Mouse (Mus musculus) frontal cortex, postnatal 14 days (tissue): Measurements from ENCODE around the gene Dtnbp1.

Source experiments
- DNase-seq, 2 experiments: peaks; one replicate each; pipeline ENCODE4 v3.0.0; 2022; ENCODE audit warnings: low spot score in 2 of 2

Dtnbp1 gene

GRCm38 (mm10) chr13:44904271-44904670 is 97.7 kb downstream of the Dtnbp1 start:
- DNase-seq: no peak

- DNase-seq: no peak
Measured at GRCm38 (mm10) chr13:44903416-44903815, 98.5 kb downstream of the Dtnbp1 start.

- no peak for DNase-seq
Measured at GRCm38 (mm10) chr13:44902299-44902698, 99.6 kb downstream of the Dtnbp1 start.

- no peak for DNase-seq
Measured at GRCm38 (mm10) chr13:44896211-44896610, 105.7 kb downstream of the Dtnbp1 start.

DNA sequence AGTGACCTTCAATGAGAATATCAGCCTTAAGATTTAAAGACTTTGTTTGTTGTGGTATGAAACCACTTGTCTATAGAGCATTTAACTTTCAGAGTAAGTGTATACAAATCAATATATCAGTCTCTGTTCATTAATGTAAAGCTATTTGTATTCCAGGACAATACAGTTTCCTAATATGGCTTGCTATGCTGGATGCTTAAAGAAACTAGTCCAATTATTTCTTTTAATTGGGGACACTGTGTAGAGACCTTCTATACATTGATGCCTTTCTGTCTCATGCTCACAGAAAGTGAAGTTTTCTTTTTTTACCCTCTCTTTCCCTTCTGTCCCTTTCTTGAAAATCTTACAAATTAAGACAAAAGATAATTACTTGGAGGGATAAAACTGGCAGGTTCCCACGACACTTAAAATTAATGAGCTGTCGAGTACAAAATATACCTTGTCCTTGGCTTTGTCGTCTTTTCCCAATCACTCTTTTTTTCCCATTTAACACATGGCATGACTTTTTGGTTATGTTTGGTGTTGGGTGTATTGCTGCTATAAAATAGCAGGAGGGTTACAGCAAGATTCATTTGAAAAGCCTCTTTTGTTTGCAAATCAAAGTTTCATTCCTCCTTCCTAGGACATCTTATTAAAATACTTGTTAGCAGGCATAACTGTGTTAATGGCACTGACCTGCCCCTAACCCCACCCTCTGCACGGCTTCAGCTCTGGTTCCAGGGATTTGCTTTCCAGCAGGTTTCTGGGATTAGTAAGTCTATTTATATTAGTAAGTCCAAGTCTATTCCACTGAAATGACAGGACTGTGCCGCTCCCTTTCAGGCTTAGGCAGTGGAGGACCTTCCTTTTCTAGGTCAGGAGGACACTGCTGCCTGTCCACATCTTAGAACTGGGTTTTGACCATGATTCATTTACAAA is 109.9 kb downstream of the Dtnbp1 start:
- no peak for DNase-seq

DNA sequence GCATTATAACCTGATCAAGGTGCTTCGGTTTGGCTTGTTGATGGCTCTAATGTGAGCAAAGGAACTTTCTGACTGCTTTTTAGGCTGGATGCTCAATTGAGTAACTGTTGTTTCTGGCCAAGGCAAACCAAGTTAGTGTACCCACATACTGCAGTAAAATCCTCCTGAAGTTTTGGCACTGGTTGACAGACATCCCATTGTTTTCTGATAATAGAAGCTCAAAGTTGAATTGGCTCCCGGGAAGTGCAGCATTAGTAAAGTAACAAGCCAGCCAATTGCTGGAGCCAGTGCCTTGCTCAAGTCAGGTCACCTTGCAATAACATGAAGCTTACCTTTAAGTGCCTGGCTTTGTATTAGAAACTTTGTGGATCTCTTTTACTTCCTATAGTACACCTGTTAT is 111.3 kb downstream of the Dtnbp1 start:
- no peak for DNase-seq

GRCm38 (mm10) chr13:44886221-44886620 is 115.7 kb downstream of the Dtnbp1 start:
- DNase-seq: no peak

DNA sequence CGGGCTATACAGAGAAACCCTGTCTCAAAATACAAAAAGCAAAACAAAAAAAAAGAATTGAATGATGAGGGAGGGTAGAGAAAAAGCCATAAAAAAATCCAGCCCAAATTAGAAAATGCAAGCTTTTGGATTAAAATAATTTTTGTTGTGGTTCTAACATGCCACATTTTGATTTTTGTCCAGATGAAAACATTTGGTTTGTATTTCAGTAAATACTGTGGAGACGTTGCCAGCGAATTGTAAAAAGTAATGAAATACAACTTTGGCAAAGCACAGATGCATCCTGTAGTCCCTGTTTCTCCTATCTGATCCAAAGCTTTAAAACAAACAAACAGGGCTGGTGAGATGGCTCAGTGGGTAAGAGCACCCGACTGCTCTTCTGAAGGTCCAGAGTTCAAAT is 120.9 kb downstream of the Dtnbp1 start:
- DNase-seq: no peak

DNA sequence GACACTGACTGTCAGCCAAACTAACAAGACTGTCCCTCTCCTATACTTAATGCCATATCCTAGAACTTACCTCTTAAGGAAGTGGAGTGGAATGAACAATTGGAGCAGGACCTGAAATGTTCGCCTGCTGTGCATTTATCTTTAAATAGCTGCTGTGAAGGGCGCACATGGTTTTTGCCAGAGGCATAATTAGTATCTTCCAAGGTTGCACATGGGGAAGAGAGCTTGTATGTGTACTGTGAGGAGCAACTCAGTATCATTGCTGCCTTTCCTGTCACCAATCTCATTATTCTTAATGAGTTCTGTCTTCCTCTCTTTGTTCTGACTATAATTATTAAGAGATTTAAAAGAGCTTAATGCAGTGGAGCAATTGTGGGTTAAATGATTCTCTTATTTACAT is 125.1 kb downstream of the Dtnbp1 start:
- DNase-seq: no peak
